Mouse (Mus musculus): Measurements from ENCODE around the gene Uqcrh. TPM values are rescaled to one million over a fixed set of nuclear protein-coding genes. Genes with fewer than 3 reads are reported as not detected.

Gene Uqcrh
- 524 and 598 TPM in 2 replicates for polyA plus RNA-seq (2015; fragmentation: Nextera tagmentation; extraction: Ambion mirVana)

- ATAC-seq (replicated peaks; ENCODE audit: low FRiP score), result peak; percentile 93
- H3K4me3 ChIP-seq (replicated peaks), result peak within 1 kb of the TSS; percentile 81
- H3K4me1 ChIP-seq, result peaks cover 31% of the 10 kb centered on the region
- H3K9ac ChIP-seq, result peak within 1 kb of the TSS; percentile 79
- under 1% methylated on average over 55 of the region's 55 CpGs for WGBS
- H3K27ac ChIP-seq, result peak within 1 kb of the TSS; percentile 99
- H3K36me3 ChIP-seq, result peaks cover 15% of the 10 kb centered on the region
- no peaks in the 10 kb centered on the region for H3K9me3 ChIP-seq (replicated peaks)
- peak within 1 kb of the TSS; percentile 80 for H3K4me2 ChIP-seq
- H3K27me3 ChIP-seq, result no peaks in the 10 kb centered on the region
Measured at GRCm38 (mm10) chr4:116074861-116075620, at the start of gene Uqcrh, which contains the start of gene Lrrc41. TSS of gene Uqcrh (minus strand) at chr4:116075071. TSS of gene Lrrc41 (plus strand) at chr4:116075269.

- 5% methylated on average over 24 of the region's 24 CpGs for WGBS
- Histone ChIP-seq H3K4me2 (peak within 1 kb of the TSS; percentile 68), H3K36me3 (peaks cover 7% of the 10 kb centered on the region; the same call in 1 of the 2 replicates), H3K27ac (peak within 1 kb of the TSS; percentile 80), H3K4me1 (peaks cover 22% of the 10 kb centered on the region), H3K9ac (peak within 1 kb of the TSS; percentile 59), H3K9me3 (replicated peaks) (no peaks in the 10 kb centered on the region), H3K4me3 (replicated peaks) (peak within 1 kb of the TSS; percentile 66), H3K27me3 (no peaks in the 10 kb centered on the region)
- peak; percentile 98 for ATAC-seq (replicated peaks; ENCODE audit: low FRiP score)
Measured at GRCm38 (mm10) chr4:116123602-116124519, 49.0 kb upstream of the Uqcrh start, which contains the start of the genes Rad54l and Pomgnt1. TSS of gene Rad54l (minus strand) at chr4:116123690. TSS of gene Pomgnt1 (plus strand) at chr4:116123840.

DNA sequence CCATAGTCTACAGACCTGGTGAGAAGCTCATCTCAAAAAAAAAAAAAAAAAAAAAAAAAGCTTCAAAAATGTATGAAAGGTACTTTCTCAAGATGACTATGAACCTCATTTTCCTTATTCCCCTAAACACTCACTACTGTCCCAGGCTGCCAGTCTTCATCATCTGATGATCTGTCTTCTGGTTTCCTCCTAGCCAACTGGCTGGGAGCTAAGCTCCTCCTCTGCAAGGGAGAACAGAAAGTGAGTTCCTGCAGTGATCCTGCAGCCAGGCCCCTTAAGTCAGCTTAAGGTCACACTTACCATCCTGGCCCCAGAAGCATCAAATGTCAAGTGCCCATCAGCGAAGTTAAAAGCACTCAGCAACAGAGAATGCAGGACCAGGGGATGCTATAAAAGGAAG is 47.9 kb upstream of the Uqcrh start:
- 0% methylated on average over 1 of the region's 1 CpGs for WGBS
- Histone ChIP-seq H3K4me2 (peak overlapping the region; percentile 68), H3K4me3 (replicated peaks) (peak overlapping the region; percentile 66), H3K27ac (peak overlapping the region; percentile 80; the same call in 1 of the 2 replicates), H3K9me3 (replicated peaks) (no peaks in the 10 kb centered on the region), H3K36me3 (peaks cover 7% of the 10 kb centered on the region; the same call in 1 of the 2 replicates), H3K9ac (peak overlapping the region; percentile 59), H3K4me1 (peaks cover 22% of the 10 kb centered on the region), H3K27me3 (no peaks in the 10 kb centered on the region)
- ATAC-seq (replicated peaks; ENCODE audit: low FRiP score), result no peak

DNA sequence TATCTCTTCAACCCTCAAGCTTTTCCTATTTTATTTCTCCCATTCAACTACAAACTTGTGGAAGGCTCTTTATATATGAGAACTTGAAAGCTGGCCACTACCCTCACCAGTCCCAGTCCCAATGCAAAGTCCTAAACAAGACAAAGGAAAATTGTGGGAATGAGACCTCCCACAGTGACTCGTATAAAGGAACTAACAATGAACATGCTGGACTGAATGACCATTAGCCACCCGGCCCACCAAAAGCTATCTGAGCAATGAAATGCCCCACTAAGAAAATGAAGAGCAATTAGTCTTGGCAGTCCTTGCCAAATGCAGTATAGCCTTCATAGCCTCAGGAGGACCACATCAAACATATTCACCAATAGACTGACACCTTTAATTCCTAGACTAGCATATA is 36.6 kb upstream of the Uqcrh start:
- Histone ChIP-seq H3K4me2 (no peak overlapping the region), H3K27ac (no peak overlapping the region), H3K9ac (no peak overlapping the region), H3K27me3 (no peaks in the 10 kb centered on the region), H3K4me3 (replicated peaks) (no peak overlapping the region), H3K36me3 (peaks cover 46% of the 10 kb centered on the region), H3K4me1 (no peaks in the 10 kb centered on the region), H3K9me3 (replicated peaks) (no peaks in the 10 kb centered on the region)
- no peak for ATAC-seq (replicated peaks; ENCODE audit: low FRiP score)
- 83% methylated on average over 2 of the region's 2 CpGs for WGBS

GRCm38 (mm10) chr4:116110695-116111094 is 35.8 kb upstream of the Uqcrh start:
- H3K27ac ChIP-seq, result no peak overlapping the region
- no peaks in the 10 kb centered on the region for H3K4me1 ChIP-seq
- WGBS, result 94% methylated on average over 6 of the region's 6 CpGs
- H3K27me3 ChIP-seq, result no peaks in the 10 kb centered on the region
- no peak for ATAC-seq (replicated peaks; ENCODE audit: low FRiP score)
- H3K4me3 ChIP-seq (replicated peaks), result no peak overlapping the region
- H3K4me2 ChIP-seq, result no peak overlapping the region
- no peaks in the 10 kb centered on the region for H3K9me3 ChIP-seq (replicated peaks)
- H3K9ac ChIP-seq, result no peak overlapping the region
- H3K36me3 ChIP-seq, result peaks cover 47% of the 10 kb centered on the region

DNA sequence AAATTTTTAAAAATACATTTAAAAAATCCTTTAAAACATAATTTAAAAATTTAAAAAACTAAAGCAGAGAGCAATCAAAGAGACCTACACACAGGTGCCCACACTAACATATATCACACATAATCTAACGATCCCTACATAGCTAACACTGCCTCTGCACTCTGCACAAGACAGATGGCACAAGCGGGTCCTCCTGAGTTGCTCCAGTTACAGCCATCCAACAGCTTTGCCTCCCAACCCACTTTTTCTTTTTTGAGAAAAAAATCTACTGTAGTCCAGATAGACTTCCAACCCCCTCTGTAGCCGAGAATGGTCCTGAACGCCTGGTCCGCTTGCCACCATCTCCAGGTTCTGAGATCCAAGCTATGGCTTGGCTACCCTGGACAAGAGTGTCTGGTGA is 30.4 kb upstream of the Uqcrh start:
- Histone ChIP-seq H3K27me3 (no peaks in the 10 kb centered on the region), H3K4me2 (no peak overlapping the region), H3K4me1 (no peaks in the 10 kb centered on the region), H3K4me3 (replicated peaks) (no peak overlapping the region), H3K36me3 (peaks cover 75% of the 10 kb centered on the region), H3K27ac (no peak overlapping the region), H3K9me3 (replicated peaks) (no peaks in the 10 kb centered on the region), H3K9ac (no peak overlapping the region)
- 92% methylated on average over 5 of the region's 5 CpGs for WGBS
- no peak for ATAC-seq (replicated peaks; ENCODE audit: low FRiP score)

- 82% methylated on average over 7 of the region's 7 CpGs for WGBS
- H3K4me3 ChIP-seq (replicated peaks), result no peak overlapping the region
- ATAC-seq (replicated peaks; ENCODE audit: low FRiP score), result no peak
Measured at GRCm38 (mm10) chr4:116100959-116101358, 26.1 kb upstream of the Uqcrh start.

GRCm38 (mm10) chr4:116097211-116097610 is 22.3 kb upstream of the Uqcrh start:
- Histone ChIP-seq H3K4me3 (replicated peaks) (no peak overlapping the region), H3K36me3 (peaks cover 98% of the 10 kb centered on the region), H3K27ac (no peak overlapping the region), H3K4me2 (no peak overlapping the region), H3K9ac (no peak overlapping the region), H3K4me1 (no peaks in the 10 kb centered on the region), H3K9me3 (replicated peaks) (no peaks in the 10 kb centered on the region), H3K27me3 (no peaks in the 10 kb centered on the region)
- WGBS, result 86% methylated on average over 8 of the region's 8 CpGs
- ATAC-seq (replicated peaks; ENCODE audit: low FRiP score), result no peak

More at GRCm38 (mm10) chr4:116100959-116101358, 26.1 kb upstream of the Uqcrh start:
- H3K9ac ChIP-seq, result no peak overlapping the region
- no peak overlapping the region for H3K27ac ChIP-seq
- no peaks in the 10 kb centered on the region for H3K27me3 ChIP-seq
- H3K4me1 ChIP-seq, result no peaks in the 10 kb centered on the region
- H3K9me3 ChIP-seq (replicated peaks), result no peaks in the 10 kb centered on the region
- H3K36me3 ChIP-seq, result peaks cover 97% of the 10 kb centered on the region
- no peak overlapping the region for H3K4me2 ChIP-seq

GRCm38 (mm10) chr4:116096291-116096690 is 21.4 kb upstream of the Uqcrh start:
- WGBS, result 88% methylated on average over 10 of the region's 10 CpGs

GRCm38 (mm10) chr4:116088510-116089249 is 13.8 kb upstream of the Uqcrh start:
- no peaks in the 10 kb centered on the region for H3K9me3 ChIP-seq (replicated peaks)
- no peak overlapping the region for H3K27ac ChIP-seq
- no peak overlapping the region for H3K9ac ChIP-seq
- H3K4me2 ChIP-seq, result no peak overlapping the region
- 90% methylated on average over 23 of the region's 23 CpGs for WGBS
- H3K4me3 ChIP-seq (replicated peaks), result no peak overlapping the region
- H3K27me3 ChIP-seq, result no peaks in the 10 kb centered on the region
- H3K4me1 ChIP-seq, result no peaks in the 10 kb centered on the region
- H3K36me3 ChIP-seq, result peaks cover 94% of the 10 kb centered on the region
- ATAC-seq (replicated peaks; ENCODE audit: low FRiP score), result no peak

More at GRCm38 (mm10) chr4:116096291-116096690, 21.4 kb upstream of the Uqcrh start:
- peaks cover 100% of the 10 kb centered on the region for H3K36me3 ChIP-seq
- H3K9me3 ChIP-seq (replicated peaks), result no peaks in the 10 kb centered on the region
- no peaks in the 10 kb centered on the region for H3K4me1 ChIP-seq
- H3K27ac ChIP-seq, result no peak overlapping the region
- H3K9ac ChIP-seq, result no peak overlapping the region
- H3K4me3 ChIP-seq (replicated peaks), result no peak overlapping the region
- no peaks in the 10 kb centered on the region for H3K27me3 ChIP-seq
- no peak overlapping the region for H3K4me2 ChIP-seq
- no peak for ATAC-seq (replicated peaks; ENCODE audit: low FRiP score)

Data from kidney, embryonic 15.5 days (tissue).